14 mouse cellular contexts compared by ENCODE assay signal in genomic region chr1:63190851-63191250, GRCm38 (mm10). TPM values are rescaled to one million over a fixed set of nuclear protein-coding genes. Genes with fewer than 3 reads are reported as not detected.
DNase-seq lines count a peak whose midpoint lies in the region; ATAC-seq and TF ChIP-seq lines count a peak whose summit lies in the region.
"Had no signal": no experiment of that assay in that cellular context is flagged by ENCODE, and none has a peak within 500 bp of the region (broad histone marks: within the 10 kb centered on the region; RNA-seq: fewer than 3 reads in every experiment).

No protein-coding gene starts in this region.

- no peak overlapping the region for H3K27ac ChIP-seq in hindbrain, postnatal 0 days
- H3K27ac ChIP-seq in hindbrain, embryonic 13.5 days: no peak overlapping the region
- H3K27ac ChIP-seq in midbrain, postnatal 0 days (ENCODE audit: low read depth, low read length): no peak overlapping the region
- no peak overlapping the region for H3K27ac ChIP-seq in midbrain, embryonic 16.5 days (ENCODE audit: low read length)
- no peak overlapping the region for H3K27ac ChIP-seq in intestine, embryonic 16.5 days (ENCODE audit: low read length)
- H3K27ac ChIP-seq: hindbrain, embryonic 15.5 days; macrophage had no signal

- 40% methylated on average over 8 of the region's 8 CpGs for WGBS in hindbrain, postnatal 0 days
- 66% methylated on average over 8 of the region's 8 CpGs for WGBS in hindbrain, embryonic 13.5 days
- WGBS in midbrain, postnatal 0 days: 66% methylated on average over 8 of the region's 8 CpGs
- 72% methylated on average over 8 of the region's 8 CpGs for WGBS in midbrain, embryonic 16.5 days
- 58% methylated on average over 8 of the region's 8 CpGs for WGBS in intestine, embryonic 16.5 days

- H3K4me1 ChIP-seq in hindbrain, postnatal 0 days (ENCODE audit: insufficient read depth, low read length): no peaks in the 10 kb centered on the region
- H3K4me1 ChIP-seq in hindbrain, embryonic 13.5 days (replicated peaks): no peaks in the 10 kb centered on the region
- no peaks in the 10 kb centered on the region for H3K4me1 ChIP-seq in midbrain, postnatal 0 days (ENCODE audit: insufficient read depth, low read length)
- H3K4me1 ChIP-seq in midbrain, embryonic 16.5 days (ENCODE audit: control insufficient read depth, insufficient read depth, low read length): no peaks in the 10 kb centered on the region
- H3K4me1 ChIP-seq in intestine, embryonic 16.5 days (ENCODE audit: control insufficient read depth, insufficient read depth, low read length): no peaks in the 10 kb centered on the region
- H3K4me1 ChIP-seq: hindbrain, embryonic 15.5 days had no signal

- ATAC-seq in hindbrain, postnatal 0 days: peak; percentile 45; the same call in 1 of the 2 replicates
- ATAC-seq in hindbrain, embryonic 13.5 days (ENCODE audit: low FRiP score): no peak
- no peak for ATAC-seq in midbrain, postnatal 0 days (ENCODE audit: low FRiP score)
- ATAC-seq in midbrain, embryonic 16.5 days: no peak
- ATAC-seq in intestine, embryonic 16.5 days: no peak

- no peaks in the 10 kb centered on the region for H3K27me3 ChIP-seq in hindbrain, postnatal 0 days (ENCODE audit: insufficient read depth, low read length)
- H3K27me3 ChIP-seq in hindbrain, embryonic 13.5 days: no peaks in the 10 kb centered on the region
- no peaks in the 10 kb centered on the region for H3K27me3 ChIP-seq in midbrain, postnatal 0 days (ENCODE audit: insufficient read depth, low read length)
- no peaks in the 10 kb centered on the region for H3K27me3 ChIP-seq in midbrain, embryonic 16.5 days (ENCODE audit: control insufficient read depth, insufficient read depth, low read depth, low read length)
- no peaks in the 10 kb centered on the region for H3K27me3 ChIP-seq in intestine, embryonic 16.5 days (replicated peaks; ENCODE audit: control insufficient read depth, insufficient read depth, low read length)
- H3K27me3 ChIP-seq: hindbrain, embryonic 15.5 days had no signal

- TF ChIP-seq CTCF in hindbrain, postnatal 0 days (IDR thresholded peaks at IDR 0.05; ENCODE audit: low read depth): no peak
- TF ChIP-seq CTCF in midbrain, postnatal 0 days (IDR thresholded peaks at IDR 0.05): no peak

- DNase-seq in cerebellum, postnatal 14 days: peak; percentile 55 to 68
- no peak for DNase-seq in cerebellum, adult 11-12 months
- peak; percentile 47 for DNase-seq in hindbrain, postnatal 0 days (ENCODE audit: low spot score)
- DNase-seq in midbrain, postnatal 0 days (ENCODE audit: low spot score): peak; percentile 37
- DNase-seq in lung, postnatal 4 days: peak; percentile 19 to 36
- DNase-seq: adrenal gland, postnatal 25 days; cerebellum, adult 2 months; thymus, postnatal 4 days had no signal

- no peaks in the 10 kb centered on the region for H3K9me3 ChIP-seq in hindbrain, postnatal 0 days (ENCODE audit: low read length)
- H3K9me3 ChIP-seq in hindbrain, embryonic 13.5 days: no peaks in the 10 kb centered on the region
- H3K9me3 ChIP-seq in midbrain, postnatal 0 days (ENCODE audit: low read length): no peaks in the 10 kb centered on the region
- no peaks in the 10 kb centered on the region for H3K9me3 ChIP-seq in midbrain, embryonic 16.5 days (replicated peaks; ENCODE audit: control insufficient read depth, low read length, poor library complexity, severe bottlenecking)
- no peaks in the 10 kb centered on the region for H3K9me3 ChIP-seq in intestine, embryonic 16.5 days (ENCODE audit: control insufficient read depth, low read length)
- H3K9me3 ChIP-seq: hindbrain, embryonic 15.5 days had no signal

- H3K4me3 ChIP-seq in hindbrain, postnatal 0 days (ENCODE audit: low read length): no peak overlapping the region
- no peak overlapping the region for H3K4me3 ChIP-seq in hindbrain, embryonic 13.5 days
- no peak overlapping the region for H3K4me3 ChIP-seq in midbrain, postnatal 0 days (ENCODE audit: low read depth, low read length)
- no peak overlapping the region for H3K4me3 ChIP-seq in midbrain, embryonic 16.5 days (ENCODE audit: low read depth, low read length)
- no peak overlapping the region for H3K4me3 ChIP-seq in intestine, embryonic 16.5 days (ENCODE audit: low read length)
- H3K4me3 ChIP-seq: hindbrain, embryonic 15.5 days had no signal

- H3K9ac ChIP-seq in hindbrain, postnatal 0 days (replicated peaks; ENCODE audit: low read length): no peak overlapping the region
- no peak overlapping the region for H3K9ac ChIP-seq in hindbrain, embryonic 13.5 days
- no peak overlapping the region for H3K9ac ChIP-seq in midbrain, postnatal 0 days (replicated peaks; ENCODE audit: low read length, poor library complexity, severe bottlenecking)
- H3K9ac ChIP-seq in midbrain, embryonic 16.5 days (ENCODE audit: low read depth, low read length): no peak overlapping the region
- H3K9ac ChIP-seq in intestine, embryonic 16.5 days (ENCODE audit: low read depth, low read length): no peak overlapping the region
- H3K9ac ChIP-seq: hindbrain, embryonic 15.5 days had no signal

- H3K4me2 ChIP-seq in hindbrain, postnatal 0 days (ENCODE audit: low read depth, low read length): no peak overlapping the region
- H3K4me2 ChIP-seq in hindbrain, embryonic 13.5 days: no peak overlapping the region
- H3K4me2 ChIP-seq in midbrain, postnatal 0 days (ENCODE audit: low read depth, low read length, poor library complexity, severe bottlenecking): no peak overlapping the region
- no peak overlapping the region for H3K4me2 ChIP-seq in midbrain, embryonic 16.5 days (ENCODE audit: low read length)
- no peak overlapping the region for H3K4me2 ChIP-seq in intestine, embryonic 16.5 days (ENCODE audit: low read depth, low read length)
- H3K4me2 ChIP-seq: hindbrain, embryonic 15.5 days had no signal

- H3K36me3 ChIP-seq in hindbrain, postnatal 0 days (ENCODE audit: insufficient read depth, low read length): no peaks in the 10 kb centered on the region
- H3K36me3 ChIP-seq in hindbrain, embryonic 13.5 days: no peaks in the 10 kb centered on the region
- no peaks in the 10 kb centered on the region for H3K36me3 ChIP-seq in midbrain, postnatal 0 days (ENCODE audit: insufficient read depth, low read length)
- no peaks in the 10 kb centered on the region for H3K36me3 ChIP-seq in midbrain, embryonic 16.5 days (ENCODE audit: control insufficient read depth, insufficient read depth, low read length)
- H3K36me3 ChIP-seq in intestine, embryonic 16.5 days (ENCODE audit: control insufficient read depth, insufficient read depth, low read length): no peaks in the 10 kb centered on the region
- H3K36me3 ChIP-seq: hindbrain, embryonic 15.5 days had no signal

RNA-seq across cellular contexts. Expression of gene Ndufs1, which starts 14.2 kb away (rescaled TPM):
- 90.2 and 105 TPM in 2 replicates for total RNA-seq in hindbrain, postnatal 0 days (2014; rRNA removed)
- polyA plus RNA-seq in hindbrain, postnatal 0 days (2015; fragmentation: Nextera tagmentation; extraction: Ambion mirVana): 148 and 151 TPM in 2 replicates
- 139 and 141 TPM in 2 replicates for polyA plus RNA-seq in hindbrain, embryonic 13.5 days (2015; fragmentation: Nextera tagmentation; extraction: Ambion mirVana)
- total RNA-seq in midbrain, postnatal 0 days (2014; rRNA removed): 117 and 137 TPM in 2 replicates
- 128 and 134 TPM in 2 replicates for polyA plus RNA-seq in midbrain, postnatal 0 days (2015; fragmentation: Nextera tagmentation; extraction: Ambion mirVana)
- 137 and 143 TPM in 2 replicates for polyA plus RNA-seq in midbrain, embryonic 16.5 days (2015; fragmentation: Nextera tagmentation; extraction: Ambion mirVana)
- 202 TPM in 2 replicates for polyA plus RNA-seq in intestine, embryonic 16.5 days (2015; fragmentation: Nextera tagmentation; extraction: Ambion mirVana)

RNA-seq across cellular contexts. Expression of gene Eef1b2, which starts 14.2 kb away (rescaled TPM):
- 611 and 620 TPM in 2 replicates for total RNA-seq in hindbrain, postnatal 0 days (2014; rRNA removed)
- polyA plus RNA-seq in hindbrain, postnatal 0 days (2015; fragmentation: Nextera tagmentation; extraction: Ambion mirVana): 451 and 465 TPM in 2 replicates
- 472 and 482 TPM in 2 replicates for polyA plus RNA-seq in hindbrain, embryonic 13.5 days (2015; fragmentation: Nextera tagmentation; extraction: Ambion mirVana)
- total RNA-seq in midbrain, postnatal 0 days (2014; rRNA removed): 617 and 653 TPM in 2 replicates
- polyA plus RNA-seq in midbrain, postnatal 0 days (2015; fragmentation: Nextera tagmentation; extraction: Ambion mirVana): 449 and 480 TPM in 2 replicates
- 433 and 447 TPM in 2 replicates for polyA plus RNA-seq in midbrain, embryonic 16.5 days (2015; fragmentation: Nextera tagmentation; extraction: Ambion mirVana)
- polyA plus RNA-seq in intestine, embryonic 16.5 days (2015; fragmentation: Nextera tagmentation; extraction: Ambion mirVana): 486 and 518 TPM in 2 replicates

RNA-seq across cellular contexts. Expression of gene Gpr1, which starts 23.5 kb away (rescaled TPM):
- total RNA-seq in hindbrain, postnatal 0 days (2014; rRNA removed): 1.2 TPM in 1 of 2 replicates, not detected in the other
- polyA plus RNA-seq in hindbrain, postnatal 0 days (2015; fragmentation: Nextera tagmentation; extraction: Ambion mirVana): 0.34 and 0.48 TPM in 2 replicates
- polyA plus RNA-seq in hindbrain, embryonic 13.5 days (2015; fragmentation: Nextera tagmentation; extraction: Ambion mirVana): 0.47 and 0.73 TPM in 2 replicates
- total RNA-seq in midbrain, postnatal 0 days (2014; rRNA removed): 0.16 and 1.2 TPM in 2 replicates
- polyA plus RNA-seq in midbrain, postnatal 0 days (2015; fragmentation: Nextera tagmentation; extraction: Ambion mirVana): 1.2 TPM in 2 replicates
- 0.88 and 1.1 TPM in 2 replicates for polyA plus RNA-seq in midbrain, embryonic 16.5 days (2015; fragmentation: Nextera tagmentation; extraction: Ambion mirVana)
- polyA plus RNA-seq in intestine, embryonic 16.5 days (2015; fragmentation: Nextera tagmentation; extraction: Ambion mirVana): 0.09 TPM in 1 of 2 replicates, not detected in the other
- total RNA-seq: adrenal gland, postnatal 25 days; MEL had no signal
- polyA plus RNA-seq: macrophage had no signal
